Mouse (Mus musculus): ENCODE results near the gene 2900026A02Rik.
A peak's percentile ranks its signal among the peaks of the same experiment; 100 is the strongest.

2900026A02Rik gene

GRCm38 (mm10) chr5:113146656-113147055, 74.4 kb downstream of the 2900026A02Rik start:
- DNase-seq (ENCODE audit: low spot score): no peak

- no peak for DNase-seq (ENCODE audit: low spot score)
These were observed 75.9 kb downstream of the 2900026A02Rik start for GRCm38 (mm10) chr5:113145171-113145570.

DNA sequence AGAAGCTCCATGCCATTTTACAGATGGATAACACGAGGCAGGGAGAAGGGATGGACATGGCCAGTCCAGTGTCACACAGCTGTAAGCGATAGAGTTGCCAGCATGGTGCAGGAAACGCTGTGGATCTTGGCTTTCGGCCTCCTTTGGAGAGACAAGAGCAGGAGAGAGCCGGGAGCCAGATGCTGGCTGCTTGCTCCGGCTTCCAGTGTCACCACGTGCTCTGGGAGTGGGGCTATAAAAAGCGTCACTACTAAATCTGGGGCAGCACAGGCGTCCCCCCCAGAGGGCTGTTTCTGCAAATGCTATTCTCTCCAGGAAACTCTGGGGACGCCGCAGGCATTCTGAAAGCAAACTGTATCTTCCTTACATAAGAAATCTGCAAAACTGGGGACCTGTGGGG, 78.5 kb downstream of the 2900026A02Rik start:
- DNase-seq (ENCODE audit: low spot score): no peak

DNA sequence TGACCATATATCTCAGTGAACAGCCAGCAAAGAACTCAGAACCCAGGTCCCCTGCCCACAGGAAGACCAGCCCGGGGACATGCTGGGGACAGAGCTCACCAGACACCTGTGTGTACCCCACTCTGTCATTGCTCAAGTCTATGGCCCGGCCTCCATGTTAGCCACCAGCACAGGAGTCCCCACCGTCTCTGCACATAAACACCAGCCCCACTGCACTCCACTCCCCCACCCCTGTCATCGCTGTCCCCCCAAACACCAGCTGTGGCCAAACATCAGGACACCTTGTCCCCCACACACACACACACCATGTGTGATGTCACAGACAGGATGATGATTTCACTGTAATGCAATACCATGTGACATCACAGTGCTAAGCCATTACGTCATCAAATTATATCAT, 79.0 kb downstream of the 2900026A02Rik start:
- DNase-seq (ENCODE audit: low spot score): no peak

DNA sequence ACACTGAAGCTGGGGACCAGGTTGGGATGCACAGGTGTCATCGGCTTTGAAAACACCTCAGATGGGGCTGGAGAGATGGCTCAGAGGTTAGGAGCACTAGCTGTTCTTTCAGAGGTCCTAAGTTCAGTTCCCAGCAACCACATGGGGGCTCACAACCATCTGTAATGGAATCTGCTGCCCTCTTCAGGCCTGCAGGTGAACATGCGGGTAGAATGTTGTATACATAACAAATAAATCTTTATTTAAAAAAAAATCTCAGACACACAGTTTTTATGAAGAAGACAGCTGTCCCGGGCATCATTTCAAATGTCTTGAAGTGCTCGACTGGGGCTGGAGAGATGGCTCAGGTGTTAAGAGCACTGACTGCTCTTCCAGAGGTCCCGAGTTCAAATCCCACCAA, 80.2 kb downstream of the 2900026A02Rik start:
- DNase-seq (ENCODE audit: low spot score): no peak

- DNase-seq (ENCODE audit: low spot score): no peak
These were observed 81.0 kb downstream of the 2900026A02Rik start for GRCm38 (mm10) chr5:113140051-113140450.

GRCm38 (mm10) chr5:113139064-113139726, 81.8 kb downstream of the 2900026A02Rik start:
- no peak for DNase-seq (ENCODE audit: low spot score)

DNA sequence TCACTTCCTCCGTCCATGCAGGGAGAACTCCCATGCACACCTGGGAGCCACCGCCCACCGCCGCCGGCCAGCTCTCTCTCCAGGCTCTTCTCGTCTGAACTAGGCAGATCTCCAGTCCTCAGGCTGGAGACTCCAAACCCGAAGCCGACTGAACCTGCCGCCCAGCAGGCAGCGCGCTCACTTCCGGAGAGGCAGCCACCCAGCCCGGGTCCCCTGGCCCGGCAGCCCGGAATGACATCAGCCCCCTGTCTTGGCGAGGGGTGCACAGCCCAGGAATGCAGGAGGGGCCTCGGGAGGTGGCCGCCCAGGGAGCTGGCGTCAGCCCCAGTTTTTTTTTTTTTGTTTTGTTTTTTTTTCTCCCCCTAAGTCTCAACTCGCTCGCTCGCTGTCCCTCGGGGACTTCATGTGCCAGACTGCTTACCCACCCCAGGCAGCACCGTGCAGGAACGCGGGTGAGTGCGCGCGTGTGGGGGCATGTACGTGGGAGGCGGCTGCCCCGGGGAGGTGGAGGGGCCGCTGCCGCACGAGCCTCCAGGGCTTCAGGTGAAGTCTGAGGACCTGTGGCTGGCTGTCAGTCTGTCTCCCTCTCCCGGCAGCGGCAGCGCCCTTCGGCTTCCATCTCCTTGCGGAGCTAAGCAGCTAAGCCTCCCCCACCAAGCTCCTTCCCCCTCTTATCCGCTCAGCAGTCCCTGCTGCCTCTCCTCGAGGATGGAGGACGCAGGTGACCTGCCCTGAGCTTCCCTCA, 82.5 kb downstream of the 2900026A02Rik start:
- DNase-seq (ENCODE audit: low spot score): peak; percentile 50

- DNase-seq (ENCODE audit: low spot score): no peak
These were observed 83.2 kb downstream of the 2900026A02Rik start for GRCm38 (mm10) chr5:113137691-113138318.

DNA sequence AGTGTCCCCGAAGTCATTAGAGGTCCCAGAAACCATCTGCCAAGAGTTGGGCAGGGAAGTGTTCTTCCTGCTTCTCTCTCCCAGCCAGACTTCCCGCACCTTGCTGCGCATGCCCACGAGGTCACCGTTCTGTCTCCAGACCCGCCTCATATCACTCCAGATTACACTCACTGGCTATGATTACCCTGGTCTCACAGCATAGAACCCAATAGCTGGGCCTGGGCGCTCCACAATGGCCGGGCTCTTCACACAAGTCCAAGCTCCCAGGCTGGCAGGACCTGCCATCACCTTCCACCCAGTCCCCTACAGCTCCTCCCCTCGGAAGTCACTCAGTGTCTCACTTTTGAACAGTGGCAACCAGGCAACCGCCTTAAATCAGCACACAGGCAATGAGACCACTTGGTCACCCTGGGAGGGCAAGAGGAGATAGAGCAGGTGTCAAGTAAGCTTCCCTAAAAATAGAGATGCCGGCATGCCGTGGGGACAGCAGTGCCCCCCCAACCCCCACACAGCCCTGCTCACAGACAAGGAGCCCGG, 84.0 kb downstream of the 2900026A02Rik start:
- DNase-seq (ENCODE audit: low spot score): no peak

GRCm38 (mm10) chr5:113135513-113135912, 85.5 kb downstream of the 2900026A02Rik start:
- DNase-seq (ENCODE audit: low spot score): no peak

DNA sequence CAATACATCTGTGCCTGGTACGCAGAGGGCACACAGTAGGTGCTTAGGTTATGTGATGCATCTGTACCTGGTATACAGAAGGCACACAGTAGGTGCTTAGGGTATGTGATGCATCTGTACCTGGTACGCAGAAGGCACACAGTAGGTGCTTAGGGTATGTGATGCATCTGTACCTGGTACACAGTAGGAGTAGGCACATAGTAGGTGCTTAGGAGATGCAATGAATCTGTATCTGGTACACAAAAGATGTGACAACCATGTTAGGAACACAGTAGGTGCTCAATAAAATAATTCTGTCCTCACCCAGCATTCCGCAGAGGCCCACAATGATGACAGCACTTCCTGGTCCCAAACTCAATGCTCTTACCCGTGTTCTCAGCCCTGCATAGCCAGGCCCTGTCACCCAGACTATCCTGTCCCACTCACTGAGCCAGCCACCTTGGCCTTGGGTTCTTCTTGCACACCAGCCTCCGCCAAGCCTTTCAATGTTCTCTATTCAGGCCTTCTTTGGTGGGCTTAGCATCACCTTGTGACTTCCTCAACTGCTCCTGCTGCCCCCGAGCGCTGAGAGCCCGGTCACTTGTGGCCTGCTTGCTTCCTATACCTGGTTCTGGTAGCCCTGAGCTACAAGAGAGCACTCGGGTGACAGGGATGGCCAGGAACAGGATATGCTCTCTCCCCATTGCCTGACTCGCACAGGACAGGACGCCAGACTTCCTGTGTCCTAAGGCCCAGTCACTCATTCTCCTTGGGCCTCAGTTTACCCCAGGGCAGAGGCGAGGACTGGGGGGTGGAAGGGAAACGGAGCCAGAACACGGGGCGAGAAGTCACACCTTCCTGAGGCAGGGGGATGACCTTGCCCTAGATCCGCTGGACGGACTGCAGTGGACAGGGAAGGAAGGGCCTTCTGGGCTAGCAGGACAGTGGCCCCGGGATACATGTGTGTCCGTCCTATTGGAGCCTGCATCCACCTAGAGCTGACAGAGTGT, 87.0 kb downstream of the 2900026A02Rik start:
- no peak for DNase-seq (ENCODE audit: low spot score)

- DNase-seq (ENCODE audit: low spot score): no peak
These were observed 88.0 kb downstream of the 2900026A02Rik start for GRCm38 (mm10) chr5:113133080-113133491.

DNA sequence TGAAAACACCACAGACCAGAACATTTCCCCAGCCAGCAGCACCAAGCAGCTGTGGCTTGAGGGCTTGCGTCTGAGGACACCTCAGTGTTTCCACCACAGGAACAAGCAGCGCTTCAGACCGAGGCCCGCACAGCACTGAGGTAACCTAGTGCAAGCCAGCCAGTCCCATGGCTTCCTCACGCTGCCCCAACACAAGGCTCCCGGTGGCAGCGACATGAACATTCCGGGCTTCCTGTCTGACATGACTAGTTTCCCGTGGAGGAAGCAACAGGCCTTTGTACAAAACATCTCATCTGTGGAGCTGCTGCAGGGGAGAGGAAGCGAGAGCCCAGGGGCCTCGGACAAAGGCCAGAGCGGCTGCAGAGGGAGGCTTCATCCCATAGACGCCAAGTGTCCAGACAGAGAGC, 88.4 kb downstream of the 2900026A02Rik start:
- no peak for DNase-seq (ENCODE audit: low spot score)

GRCm38 (mm10) chr5:113128426-113128825, 92.6 kb downstream of the 2900026A02Rik start:
- no peak for DNase-seq (ENCODE audit: low spot score)

GRCm38 (mm10) chr5:113126476-113126875, 94.6 kb downstream of the 2900026A02Rik start:
- DNase-seq (ENCODE audit: low spot score): no peak

DNA sequence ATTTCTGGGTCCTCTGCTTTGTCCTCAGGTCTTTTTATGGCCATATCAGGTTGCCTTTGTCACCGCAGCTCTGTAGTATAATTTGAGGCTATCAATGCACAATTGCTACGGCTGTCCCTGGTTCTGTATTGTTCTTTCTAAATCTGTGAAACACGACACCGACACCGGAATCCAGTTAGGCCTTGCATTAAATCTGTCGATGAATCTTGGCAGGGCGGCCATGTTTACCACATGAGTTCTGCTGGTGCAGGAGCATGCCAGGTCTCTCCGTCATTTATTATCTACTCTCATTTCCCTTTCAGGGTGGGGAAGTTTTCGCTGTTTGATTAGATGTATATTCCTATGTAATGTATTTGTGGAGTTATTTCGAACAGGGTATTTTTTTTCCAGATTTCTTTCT, 97.3 kb downstream of the 2900026A02Rik start:
- DNase-seq (ENCODE audit: low spot score): no peak

GRCm38 (mm10) chr5:113122326-113123054, 98.5 kb downstream of the 2900026A02Rik start:
- no peak for DNase-seq (ENCODE audit: low spot score)

DNA sequence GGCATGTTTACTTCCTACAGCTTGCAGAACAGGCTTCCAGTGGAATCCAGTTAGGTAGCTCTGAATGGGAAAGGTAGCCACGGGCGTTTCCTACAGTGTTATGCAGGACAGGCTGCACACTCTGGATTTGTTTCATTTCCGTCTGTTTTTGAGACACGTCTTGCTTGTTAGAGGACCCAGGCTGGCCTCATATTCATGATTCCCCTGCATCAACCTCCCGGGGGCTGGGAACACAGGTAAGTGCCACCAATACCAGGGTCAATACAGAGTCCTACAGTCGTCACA, 99.5 kb downstream of the 2900026A02Rik start:
- DNase-seq (ENCODE audit: low spot score): no peak

DNA sequence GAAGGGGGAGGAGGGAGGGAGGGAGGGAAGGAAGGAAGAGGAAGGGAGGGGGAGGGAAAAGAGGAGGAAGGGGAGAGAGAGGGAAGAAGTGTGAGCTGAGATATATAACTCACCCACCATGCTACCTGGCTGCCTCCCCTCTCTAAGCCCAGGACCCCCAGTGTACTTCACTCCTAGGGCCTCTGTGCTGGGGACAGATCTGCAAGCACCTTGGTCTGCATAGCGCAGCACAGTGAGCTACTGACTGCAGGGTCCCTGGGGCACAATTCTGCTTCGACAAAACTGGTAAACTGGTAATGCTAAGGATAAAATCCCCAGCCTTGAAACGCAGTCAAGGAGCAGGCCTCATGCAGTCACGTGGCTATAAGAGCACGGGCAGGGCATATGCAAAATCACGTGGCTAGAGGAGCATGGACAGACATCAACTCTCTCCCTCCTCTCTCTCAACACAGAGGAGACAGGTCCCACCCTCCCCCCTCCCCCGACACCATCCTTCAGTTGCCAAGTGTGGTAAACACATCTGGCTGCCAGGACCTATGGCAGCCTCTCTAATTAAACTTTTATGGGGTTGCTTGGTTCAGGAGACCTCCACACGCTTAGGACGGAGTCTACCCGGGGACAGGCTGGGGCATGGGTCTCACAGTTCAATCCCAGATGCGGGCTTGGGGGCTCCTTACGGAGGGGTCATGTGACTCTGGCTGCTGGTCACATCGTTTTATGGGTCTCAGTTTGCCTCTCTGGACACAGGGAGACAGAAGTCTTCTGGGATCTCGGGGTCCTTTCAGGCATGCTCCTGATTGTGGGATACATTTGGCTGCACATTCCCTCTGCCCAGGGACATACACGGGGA, 100.1 kb downstream of the 2900026A02Rik start:
- DNase-seq (ENCODE audit: low spot score): no peak
